Mouse (Mus musculus) erythroblast, embryonic 14.5 days (primary cell): ENCODE data around the gene Pdhb.

Source experiments
- GATA1 ChIP-seq: IDR thresholded peaks from 2 replicates; pipeline ENCODE4 v1.6.1; 2012; ENCODE audit warnings: low read length, inconsistent platforms, mixed read lengths
- TAL1 ChIP-seq: IDR thresholded peaks from 3 replicates; pipeline ENCODE4 v1.6.1; 2012; ENCODE audit warnings: low read length, inconsistent platforms, mixed read lengths

- no peak for TF ChIP-seq TAL1
- no peak for TF ChIP-seq GATA1
Measured at GRCm38 (mm10) chr14:8186278-8187045, 13.6 kb upstream of the Pdhb start.
